Mouse (Mus musculus): ENCODE results near the gene Lima1.
"Not testable (repeated sequence)": the region's sequence is repeated elsewhere in the genome, so short reads cannot be mapped to it uniquely, and the experiment has no call there.

Gene Lima1
- long read RNA-seq, experiment 1, full-length matches to known transcripts = 11 of 18 reads
- long read RNA-seq, experiment 1, partial matches to known transcripts = 0 of 18 reads
- long read RNA-seq, experiment 1, other reads (novel, unspliced or antisense) = 7 of 18 reads
- long read RNA-seq, experiment 2, full-length matches to known transcripts = 10 of 29 reads
- long read RNA-seq, experiment 2, partial matches to known transcripts = 6 of 29 reads
- long read RNA-seq, experiment 2, other reads (novel, unspliced or antisense) = 13 of 29 reads

DNA sequence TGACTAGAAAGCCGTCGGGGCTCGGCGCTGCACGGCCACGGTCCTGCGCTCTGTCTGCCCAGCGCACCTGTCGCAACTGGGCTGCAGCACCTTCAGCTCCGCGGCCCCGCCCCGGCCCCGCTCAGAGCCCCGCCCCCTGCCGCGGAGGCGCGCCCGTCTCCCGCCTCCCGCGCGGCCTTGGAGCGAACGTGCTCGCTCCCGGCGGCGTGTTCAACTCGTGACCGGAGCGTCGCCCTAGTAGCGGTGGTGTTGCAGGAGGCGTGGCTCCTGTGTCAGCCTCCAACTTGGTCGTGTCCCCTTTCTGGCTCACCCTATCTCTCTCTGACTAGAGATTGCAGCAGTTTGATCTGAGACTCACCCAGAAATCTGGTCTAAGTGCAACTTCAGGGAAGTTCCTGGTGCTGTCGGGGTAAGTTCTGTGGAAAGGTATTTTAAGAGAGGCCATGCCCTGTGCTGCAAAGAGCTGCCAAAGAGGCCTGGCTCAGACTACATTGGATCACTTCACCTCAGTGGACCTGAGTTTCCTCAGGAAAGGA is at the start of gene Lima1:
Gene Lima1, minus strand, starts transcription at position 123 of the 536 bp plus-strand sequence.
- intact Hi-C loops (cut with DNase I) = no loop called here

- intact Hi-C loops (cut with DNase I) = loop anchor here (10.0 kb wide), 1 partner anchor 315 kb away; the partner anchor contains the start of gene Aqp6
Measured at GRCm38 (mm10) chr15:99919601-99920158, 44.4 kb upstream of the Lima1 start.

GRCm38 (mm10) chr15:99917264-99917663 is 42.0 kb upstream of the Lima1 start:
- intact Hi-C loops (cut with DNase I) = no loop called here

GRCm38 (mm10) chr15:99914613-99915012 is 39.4 kb upstream of the Lima1 start:
- intact Hi-C loops (cut with DNase I) = no loop called here

- intact Hi-C loops (cut with DNase I) = no loop called here
Measured at GRCm38 (mm10) chr15:99911785-99912184, 36.5 kb upstream of the Lima1 start.

GRCm38 (mm10) chr15:99909339-99909996 is 34.2 kb upstream of the Lima1 start:
- intact Hi-C loops (cut with DNase I) = loop anchor here (10.0 kb wide), 1 partner anchor 315 kb away; the partner anchor contains the start of gene Aqp5

DNA sequence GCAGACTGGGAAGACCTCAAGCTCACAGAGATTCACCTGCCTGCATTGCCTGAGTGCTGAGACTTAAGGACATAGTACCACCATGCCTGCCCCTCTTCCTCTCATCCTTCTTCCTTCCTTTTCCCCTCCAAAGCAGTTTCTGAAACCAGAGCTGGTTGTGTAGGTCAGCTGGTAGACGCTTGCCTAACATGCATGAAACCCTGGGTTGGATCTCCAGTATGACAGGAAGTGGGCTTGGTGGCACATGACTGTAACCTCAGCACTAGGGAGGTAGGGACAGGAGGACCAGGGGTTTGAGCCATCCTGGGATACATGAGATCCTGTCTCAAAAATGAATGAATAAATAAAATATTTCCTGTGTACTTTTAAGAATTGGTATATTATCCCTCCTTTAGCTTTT is 32.3 kb upstream of the Lima1 start:
- intact Hi-C loops (cut with DNase I) = loop anchor here (10.0 kb wide), 1 partner anchor 313 kb away; the partner anchor contains the start of gene Aqp5

- intact Hi-C loops (cut with DNase I) = loop anchor here (10.0 kb wide), 1 partner anchor 312 kb away; the partner anchor contains the start of gene Aqp5
Measured at GRCm38 (mm10) chr15:99907041-99907440, 31.8 kb upstream of the Lima1 start.

GRCm38 (mm10) chr15:99904841-99905240 is 29.6 kb upstream of the Lima1 start:
- intact Hi-C loops (cut with DNase I) = loop anchor here (10.0 kb wide), 1 partner anchor 310 kb away; the partner anchor contains the start of gene Aqp5

- intact Hi-C loops (cut with DNase I) = loop anchor here (10.0 kb wide), 1 partner anchor 310 kb away; the partner anchor contains the start of gene Aqp5
Measured at GRCm38 (mm10) chr15:99904333-99904732, 29.1 kb upstream of the Lima1 start.

- intact Hi-C loops (cut with DNase I) = loop anchor here (2.0 to 10.0 kb wide), 3 partner anchors 26 to 308 kb away; partner anchors contain the start of gene Aqp5
Measured at GRCm38 (mm10) chr15:99903227-99903626, 28.0 kb upstream of the Lima1 start.

- intact Hi-C loops (cut with DNase I) = loop anchor here (2.0 to 10.0 kb wide), 3 partner anchors 26 to 308 kb away; partner anchors contain the start of gene Aqp5
Measured at GRCm38 (mm10) chr15:99902786-99903185, 27.5 kb upstream of the Lima1 start.

GRCm38 (mm10) chr15:99896621-99897020 is 21.4 kb upstream of the Lima1 start:
- intact Hi-C loops (cut with DNase I) = no loop called here

DNA sequence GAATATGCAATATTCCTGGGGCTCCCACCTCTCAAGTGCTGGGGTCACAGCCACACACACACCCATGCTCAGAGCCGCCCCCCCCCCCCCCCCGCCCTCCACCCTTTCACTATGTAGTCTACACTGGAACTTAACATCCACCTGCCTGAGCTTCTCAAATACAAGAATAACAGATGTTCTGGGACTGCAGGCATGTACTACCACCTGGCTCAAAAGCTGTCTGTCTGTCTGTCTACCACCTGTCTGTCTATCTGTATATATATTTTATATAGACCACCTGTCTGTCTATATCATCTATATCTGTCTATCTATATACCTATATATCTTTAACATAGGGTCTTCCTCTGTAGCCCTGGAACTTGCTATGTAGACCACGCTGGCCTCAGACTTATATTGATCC is 16.1 kb upstream of the Lima1 start:
- intact Hi-C loops (cut with DNase I) = no loop called here

GRCm38 (mm10) chr15:99890412-99891236 is 15.4 kb upstream of the Lima1 start:
- intact Hi-C loops (cut with DNase I) = no loop called here

DNA sequence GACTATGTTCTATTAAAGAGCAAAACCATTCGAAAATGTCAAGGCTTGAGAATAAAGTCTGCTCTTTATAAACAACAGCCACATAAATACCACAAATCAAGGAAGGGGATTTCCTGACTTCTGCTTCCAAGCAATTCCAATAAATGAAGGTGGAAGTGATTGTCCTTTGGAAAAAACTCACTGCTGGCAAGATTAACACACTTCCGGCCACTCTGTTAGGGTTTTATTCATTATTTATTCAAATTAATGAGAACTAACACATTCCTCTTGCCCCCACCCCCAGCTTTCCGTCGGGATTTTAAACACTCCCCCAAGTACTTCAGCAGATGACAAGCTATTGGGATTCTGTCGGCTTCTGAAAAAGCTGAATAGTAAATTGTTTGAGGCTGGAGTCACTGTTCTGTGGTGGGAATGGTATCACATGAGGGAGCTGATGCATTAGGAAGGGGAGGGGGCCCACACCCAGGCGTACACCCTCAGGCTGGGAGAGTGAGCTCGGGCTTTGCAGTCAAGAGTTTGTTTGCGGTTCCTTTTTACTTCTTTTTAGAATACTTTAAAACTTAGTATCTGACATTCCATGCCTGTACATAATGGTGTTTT is 14.1 kb upstream of the Lima1 start:
- intact Hi-C loops (cut with DNase I) = no loop called here

DNA sequence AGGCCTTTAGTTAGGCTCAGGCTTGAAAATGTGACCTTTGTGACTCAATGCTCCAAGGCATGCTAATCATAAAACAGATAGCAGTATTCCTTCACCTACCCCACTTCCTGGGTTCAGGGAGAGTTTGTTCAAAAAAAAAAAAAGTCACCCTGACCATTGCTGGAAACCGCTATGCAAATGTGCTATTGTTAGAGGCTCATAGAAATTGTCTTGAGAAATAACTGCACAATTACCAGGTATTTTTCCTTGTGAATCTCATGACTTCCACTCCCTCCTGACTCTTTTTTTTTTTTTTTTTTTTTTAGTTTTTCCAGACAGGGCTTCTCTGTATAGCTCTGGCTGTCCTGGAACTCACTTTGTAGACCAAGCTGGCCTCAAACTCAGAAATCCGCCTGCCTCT is 11.9 kb upstream of the Lima1 start:
- intact Hi-C loops (cut with DNase I) = not testable (repeated sequence)

DNA sequence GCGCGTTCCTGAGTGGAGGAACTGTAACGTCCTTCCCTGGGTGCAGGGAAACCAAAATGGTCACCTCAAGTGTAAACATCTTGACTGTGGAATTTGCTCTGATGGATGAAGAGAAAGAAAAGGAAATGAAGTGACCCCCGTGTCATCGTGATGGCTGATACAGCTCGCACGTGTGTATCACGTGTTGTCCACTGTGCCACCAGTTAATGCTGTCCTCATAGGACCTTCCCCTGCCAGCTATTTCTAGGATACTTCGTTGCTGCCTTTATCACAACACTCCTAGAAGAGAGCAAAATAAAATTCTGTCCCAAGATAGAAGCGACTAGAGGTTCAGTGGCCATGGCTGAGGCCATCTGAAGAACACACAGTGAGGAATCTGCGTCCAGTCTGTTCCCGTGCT is 8.8 kb upstream of the Lima1 start:
- intact Hi-C loops (cut with DNase I) = no loop called here

DNA sequence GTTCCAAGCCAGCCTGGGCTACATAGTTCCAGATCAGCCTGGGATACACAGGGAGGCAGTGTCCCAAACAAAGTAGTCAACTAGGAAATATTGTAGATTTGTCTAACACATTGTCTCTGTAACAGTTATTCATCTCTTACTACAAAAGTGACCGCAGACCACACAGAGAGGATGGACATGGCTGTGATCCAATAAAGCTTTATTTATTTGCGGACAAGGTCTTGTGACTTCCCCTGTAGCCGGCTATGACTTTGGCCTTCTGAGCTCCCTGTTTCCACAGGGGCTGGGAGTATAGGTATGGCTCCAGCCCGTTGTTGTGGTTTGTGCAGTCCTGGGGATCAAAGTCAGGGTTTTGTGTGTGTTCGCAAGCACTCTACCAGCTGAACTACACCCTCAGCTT is 3.3 kb upstream of the Lima1 start:
- intact Hi-C loops (cut with DNase I) = no loop called here

- intact Hi-C loops (cut with DNase I) = no loop called here
Measured at GRCm38 (mm10) chr15:99874612-99875333, 483 bp downstream of the Lima1 start.
